Mouse (Mus musculus) fat pad, adult 2 months (tissue): Measurements from ENCODE around the gene Gm10229.
"Not testable (repeated sequence)": the region's sequence is repeated elsewhere in the genome, so short reads cannot be mapped to it uniquely, and the experiment has no call there.

Source experiments
- DNase-seq: peaks from one replicate; pipeline ENCODE4 v3.0.0-alpha.2; 2011; ENCODE audit warnings: low read depth, low spot score; ENCODE audit errors: extremely low read depth

Gene Gm10229

GRCm38 (mm10) chr16:89014984-89015383 lies at the start of gene Gm10229:
Gene Gm10229 (plus strand): TSS chr16:89015284.
- DNase-seq, result not testable (repeated sequence)

- no peak for DNase-seq
Observed at GRCm38 (mm10) chr16:89010659-89011058, 4.4 kb upstream of the Gm10229 start, which contains the start of gene Krtap22-2. Gene Krtap22-2 (minus strand): TSS chr16:89010759.

GRCm38 (mm10) chr16:89013973-89014372 lies 1.1 kb upstream of the Gm10229 start:
- DNase-seq, result no peak

- not testable (repeated sequence) for DNase-seq
Observed at GRCm38 (mm10) chr16:89031399-89031798, 16.3 kb downstream of the Gm10229 start, which contains the start of gene Krtap6-1. Gene Krtap6-1 (plus strand): TSS chr16:89031699.

- DNase-seq, result not testable (repeated sequence)
Observed at GRCm38 (mm10) chr16:89041372-89041771, 26.3 kb downstream of the Gm10229 start, which contains the start of gene Gm10228. Gene Gm10228 (minus strand): TSS chr16:89041472.

- DNase-seq, result no peak
Observed at GRCm38 (mm10) chr16:89047783-89048182, 32.7 kb downstream of the Gm10229 start, which contains the start of gene Krtap6-5. Gene Krtap6-5 (minus strand): TSS chr16:89047883.

- DNase-seq, result not testable (repeated sequence)
Observed at GRCm38 (mm10) chr16:89063902-89064301, 48.8 kb downstream of the Gm10229 start, which contains the start of gene 1110025L11Rik. Gene 1110025L11Rik (minus strand): TSS chr16:89064002.
